Mouse (Mus musculus): ENCODE measurements around the gene Trpm8.

DNA sequence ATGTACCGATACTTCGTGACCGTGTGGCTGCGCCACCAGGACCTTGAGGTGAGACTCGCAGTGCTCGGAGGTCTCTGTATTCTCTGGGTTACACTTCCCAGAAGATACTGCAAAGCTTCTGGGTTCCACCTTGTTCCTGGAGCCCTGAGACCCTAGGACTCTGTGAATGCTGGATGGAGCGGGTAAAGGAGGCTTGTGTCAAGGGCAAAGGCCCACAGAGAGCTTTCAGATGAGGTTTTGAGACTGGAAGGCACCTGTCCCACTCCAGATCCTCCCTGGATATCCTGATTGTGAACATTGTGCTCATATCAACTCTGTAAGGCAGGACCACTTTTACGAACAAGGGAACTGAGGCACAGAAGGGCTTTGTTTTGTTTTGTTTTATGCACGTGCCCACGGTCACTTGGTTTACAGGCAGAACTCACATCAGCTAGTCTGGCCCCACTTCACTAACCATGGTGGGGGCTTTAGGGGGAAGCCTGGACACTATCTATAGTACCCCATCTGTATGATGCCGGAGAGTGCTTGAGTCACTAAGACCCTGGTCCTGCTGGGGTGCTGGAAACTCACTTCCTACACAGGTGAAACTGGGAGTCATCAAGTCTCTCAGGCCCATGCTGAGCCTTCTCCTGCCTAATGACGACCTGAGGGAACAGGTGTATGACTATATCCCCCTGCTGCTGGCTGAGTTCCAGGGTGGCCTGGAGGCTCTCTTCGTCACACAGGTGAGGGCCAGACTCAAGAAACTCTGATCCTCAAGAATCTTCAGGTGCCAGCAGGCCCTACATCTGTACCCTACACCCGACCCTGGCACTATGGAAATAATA lies 43.8 kb upstream of the Trpm8 start:
- TF ChIP-seq POLR2A (IDR thresholded peaks at IDR 0.05; ENCODE audit: insufficient read length, low read depth) (no peak), USF1 (IDR thresholded peaks at IDR 0.05; ENCODE audit: low read depth) (no peak), E2F4 (IDR thresholded peaks at IDR 0.05; ENCODE audit: insufficient read depth) (no peak)
